Comparison of ENCODE assay signal across 19 mouse cellular contexts in genomic region chr14:16548200-16548576, GRCm38 (mm10).
DNase-seq lines count a peak whose midpoint lies in the region; ATAC-seq and TF ChIP-seq lines count a peak whose summit lies in the region.
"Had no signal": no experiment of that assay in that cellular context is flagged by ENCODE, and none has a peak within 500 bp of the region (broad histone marks: within the 10 kb centered on the region; RNA-seq: fewer than 3 reads in every experiment).

No protein-coding gene starts in this region.

- TF ChIP-seq RAD21 in CH12.LX (IDR thresholded peaks at IDR 0.05; ENCODE audit: low read depth, low read length), result no peak

- TF ChIP-seq EP300 in CH12.LX (IDR thresholded peaks at IDR 0.05; ENCODE audit: low read length), result peak; percentile 32; the same call in 1 of the 2 replicates

- no peaks in the 10 kb centered on the region for H3K79me2 ChIP-seq in CH12.LX (replicated peaks; ENCODE audit: control insufficient read depth, extremely low read depth, insufficient read depth, poor library complexity, severe bottlenecking)

- H3K27ac ChIP-seq in gastrocnemius, adult 2 months, result peak overlapping the region; percentile 87
- H3K27ac ChIP-seq in heart, embryonic 16.5 days (ENCODE audit: low read length), result peak overlapping the region; percentile 79
- no peak overlapping the region for H3K27ac ChIP-seq in heart, embryonic 11.5 days (ENCODE audit: low read depth, low read length)
- H3K27ac ChIP-seq in CH12.LX (ENCODE audit: insufficient read depth, low read depth), result 0 out of 2 replicates have a peak overlapping the region, but pooled peaks have one; percentile 1
- H3K27ac ChIP-seq: embryonic facial prominence, embryonic 15.5 days; hindbrain, embryonic 14.5 days; neural tube, embryonic 15.5 days had no signal

- peaks cover 33% of the 10 kb centered on the region for H3K4me1 ChIP-seq in heart, embryonic 16.5 days (ENCODE audit: control insufficient read depth, insufficient read depth, low read length)
- peaks cover 13% of the 10 kb centered on the region; the same call in 1 of the 2 replicates for H3K4me1 ChIP-seq in heart, embryonic 11.5 days (ENCODE audit: control insufficient read depth, insufficient read depth, low read length)
- H3K4me1 ChIP-seq in CH12.LX (ENCODE audit: control insufficient read depth in 1 of 2, insufficient read depth in 2 of 2), result peaks cover 21 to 47% of the 10 kb centered on the region in 2 experiments

- TF ChIP-seq POLR2A in CH12.LX (IDR thresholded peaks at IDR 0.05; ENCODE audit: low read depth, low read length), result no peak

- in situ Hi-C loops in CH12.LX (cut with MboI; ENCODE audit: low pct_ligation_motif_present, low pct_unique_long_range_greater_than_20kb, low sequenced_read_pairs), result no loop called here

- dilution Hi-C loops in CH12.LX (cut with MboI; ENCODE audit: extremely low pct_ligation_motif_present, extremely low pct_unique_long_range_greater_than_20kb, low sequenced_read_pairs), result no loop called here

- 77% methylated on average over 8 of the region's 8 CpGs for WGBS in heart, embryonic 16.5 days
- 82% methylated on average over 8 of the region's 8 CpGs for WGBS in heart, embryonic 11.5 days (ENCODE audit: insufficient replicate concordance)

- H3K9me3 ChIP-seq in heart, embryonic 16.5 days (replicated peaks; ENCODE audit: control insufficient read depth, low read length), result no peaks in the 10 kb centered on the region
- H3K9me3 ChIP-seq in heart, embryonic 11.5 days (replicated peaks; ENCODE audit: control insufficient read depth, low read length), result no peaks in the 10 kb centered on the region
- no peaks in the 10 kb centered on the region for H3K9me3 ChIP-seq in CH12.LX (replicated peaks; ENCODE audit: low read length)
- H3K9me3 ChIP-seq: embryonic facial prominence, embryonic 15.5 days; neural tube, embryonic 15.5 days had no signal

- no peak for ATAC-seq in heart, embryonic 16.5 days (replicated peaks; ENCODE audit: extremely low read depth, insufficient read depth, low FRiP score)
- ATAC-seq in heart, embryonic 11.5 days (replicated peaks; ENCODE audit: insufficient number of reproducible peaks, low FRiP score, low TSS enrichment), result no peak
- ATAC-seq in neutrophil, adult 5-6 weeks (ENCODE audit: extremely low read depth, insufficient number of reproducible peaks, low FRiP score, poor library complexity, severe bottlenecking), result 0 out of 2 replicates have a peak, but pooled peaks have one; percentile 4
- ATAC-seq: midbrain, embryonic 16.5 days had no signal

- H3K9ac ChIP-seq in heart, embryonic 16.5 days (ENCODE audit: low read length), result no peak overlapping the region
- no peak overlapping the region for H3K9ac ChIP-seq in heart, embryonic 11.5 days (ENCODE audit: low read depth, low read length)
- H3K9ac ChIP-seq in CH12.LX (ENCODE audit: insufficient read depth, low read depth), result no peak overlapping the region
- H3K9ac ChIP-seq: embryonic facial prominence, embryonic 15.5 days; forebrain, postnatal 0 days; hindbrain, embryonic 14.5 days; neural tube, embryonic 15.5 days had no signal

- no peaks in the 10 kb centered on the region for H3K36me3 ChIP-seq in heart, embryonic 16.5 days (ENCODE audit: control insufficient read depth, insufficient read depth)
- H3K36me3 ChIP-seq in heart, embryonic 11.5 days (ENCODE audit: control insufficient read depth, insufficient read depth, low read length), result no peaks in the 10 kb centered on the region; the same call in 1 of the 2 replicates
- H3K36me3 ChIP-seq in CH12.LX (replicated peaks in 1 of 2; ENCODE audit: control insufficient read depth in 1 of 2, insufficient read depth in 1 of 2, low read length in 1 of 2), result no peaks in the 10 kb centered on the region
- H3K36me3 ChIP-seq: embryonic facial prominence, embryonic 15.5 days; neural tube, embryonic 15.5 days had no signal

- peak overlapping the region; percentile 27 for H3K4me3 ChIP-seq in gastrocnemius, adult 2 months
- no peak overlapping the region for H3K4me3 ChIP-seq in heart, embryonic 16.5 days (ENCODE audit: low read length)
- no peak overlapping the region for H3K4me3 ChIP-seq in heart, embryonic 11.5 days (ENCODE audit: low read depth, low read length)
- no peak overlapping the region for H3K4me3 ChIP-seq in CH12.LX (replicated peaks in 1 of 3; ENCODE audit: low read depth in 2 of 3, low read length in 2 of 3, poor library complexity in 1 of 3)
- H3K4me3 ChIP-seq: embryonic facial prominence, embryonic 15.5 days; neural tube, embryonic 15.5 days had no signal

- H3K27me3 ChIP-seq in heart, embryonic 16.5 days (ENCODE audit: control insufficient read depth, insufficient read depth, low read length), result no peaks in the 10 kb centered on the region
- no peaks in the 10 kb centered on the region for H3K27me3 ChIP-seq in heart, embryonic 11.5 days (ENCODE audit: control insufficient read depth, insufficient read depth, low read length)
- H3K27me3 ChIP-seq in CH12.LX (replicated peaks), result no peaks in the 10 kb centered on the region
- H3K27me3 ChIP-seq: embryonic facial prominence, embryonic 15.5 days; neural tube, embryonic 15.5 days had no signal

- intact Hi-C loops in gastrocnemius, adult 2 months (cut with DNase I), result no loop called here

- H3K4me2 ChIP-seq in heart, embryonic 16.5 days (ENCODE audit: low read depth, low read length), result no peak overlapping the region
- no peak overlapping the region for H3K4me2 ChIP-seq in heart, embryonic 11.5 days
- H3K4me2 ChIP-seq in CH12.LX (ENCODE audit: insufficient read depth, low read depth, poor library complexity, severe bottlenecking), result no peak overlapping the region
- H3K4me2 ChIP-seq: embryonic facial prominence, embryonic 15.5 days; hindbrain, embryonic 14.5 days; liver, embryonic 11.5 days; neural tube, embryonic 15.5 days had no signal

- DNase-seq in gastrocnemius, adult 2 months, result no peak
- DNase-seq in gastrocnemius, postnatal 4 days (ENCODE audit: low spot score in 2 of 2), result no peak
- DNase-seq in CH12.LX (ENCODE audit: extremely low read depth), result peak; percentile 68
- DNase-seq in right cerebral cortex, adult 2 months (ENCODE audit: low spot score in 2 of 2), result no peak
- DNase-seq: adrenal gland, adult 8-10 months; embryo, embryonic 11 days; forebrain, postnatal 0 days; kidney, adult 8-10 months; kidney, postnatal 36 days; lung, adult 2 months; thymus, postnatal 25 days had no signal

- TF ChIP-seq CTCF in gastrocnemius, adult 2 months (IDR thresholded peaks at IDR 0.05), result no peak
- TF ChIP-seq CTCF in CH12.LX (conservative IDR thresholded peaks at IDR 0.05 in 1 of 2, IDR thresholded peaks at IDR 0.05 in 1 of 2; ENCODE audit: low read depth in 2 of 2, low read length in 2 of 2), result no peak

TF ChIP-seq in CH12.LX, 34 proteins besides CTCF, POLR2A, EP300 and RAD21:
- TF ChIP-seq ELF1 (IDR thresholded peaks at IDR 0.05; ENCODE audit: low read depth, low read length) (peak; percentile 58; the same call in 1 of the 2 replicates), HCFC1 (IDR thresholded peaks at IDR 0.05; ENCODE audit: low read depth, low read length) (0 out of 2 replicates have a peak, but pooled peaks have one; percentile 12), RCOR1 (conservative IDR thresholded peaks at IDR 0.05; ENCODE audit: low read depth, low read length) (no peak), CHD2 (IDR thresholded peaks at IDR 0.05; ENCODE audit: low read length) (no peak), IRF4 (IDR thresholded peaks at IDR 0.05; ENCODE audit: low read depth, low read length) (peak; percentile 53; the same call in 1 of the 2 replicates), ZMIZ1 (IDR thresholded peaks at IDR 0.05; ENCODE audit: low read depth, low read length) (no peak), MEF2A (IDR thresholded peaks at IDR 0.05; ENCODE audit: borderline replicate concordance, low read depth, low read length) (peak; percentile 19; the same call in 1 of the 2 replicates), MAX (IDR thresholded peaks at IDR 0.05; ENCODE audit: low read length) (peak; percentile 31; the same call in 1 of the 2 replicates)
